Mouse (Mus musculus): ENCODE measurements around the gene Ccdc32. TPM values are rescaled to one million over a fixed set of nuclear protein-coding genes. Genes with fewer than 3 reads are reported as not detected.
A peak's percentile ranks its signal among the peaks of the same experiment; 100 is the strongest.

The Ccdc32 gene
- total RNA-seq (2021) = 10 to 100 TPM; 53.2 to 53.6 TPM
- long read RNA-seq, experiment 1, transcript Ccdc32-201 (4 exons, 1,870 nt) = major isoform, 35 of 67 reads
- long read RNA-seq, experiment 1, partial matches to known transcripts = 0 of 67 reads
- long read RNA-seq, experiment 1, other reads (novel, unspliced or antisense) = 31 of 67 reads
- long read RNA-seq, experiment 2, transcript Ccdc32-201 (4 exons, 1,870 nt) = major isoform, 48 of 99 reads
- long read RNA-seq, experiment 2, partial matches to known transcripts = 0 of 99 reads
- long read RNA-seq, experiment 2, other reads (novel, unspliced or antisense) = 49 of 99 reads

DNA sequence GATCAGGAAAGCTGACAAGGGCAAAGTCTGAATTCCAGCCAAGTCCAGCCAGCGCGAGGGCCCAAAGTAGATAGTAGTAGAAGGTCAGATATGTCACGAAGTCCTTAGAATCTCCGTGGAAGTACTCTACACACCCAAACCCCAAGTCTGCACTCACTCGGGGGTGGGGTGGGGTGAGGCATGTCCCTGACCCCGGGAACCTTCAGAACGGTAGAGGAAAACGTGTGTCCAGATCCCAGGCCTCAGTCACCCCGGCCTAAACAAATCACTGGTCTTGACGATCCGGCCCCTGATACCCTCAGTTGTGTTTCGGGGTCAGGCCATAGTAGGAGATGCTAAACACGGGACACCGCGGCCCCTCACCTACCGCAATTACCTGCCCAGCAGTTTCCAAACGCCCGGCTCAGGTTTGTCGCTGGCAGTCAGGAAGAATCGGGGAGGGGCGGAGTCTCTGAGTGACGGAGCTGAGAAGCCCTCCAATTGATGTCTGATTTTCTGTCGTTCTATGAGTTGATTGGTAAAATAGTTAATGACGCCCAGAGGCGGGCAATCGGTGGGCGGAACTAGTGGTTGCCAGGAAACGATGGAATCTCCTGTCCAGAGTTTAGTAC, at the start of gene Ccdc32:
Gene Ccdc32, minus strand, starts transcription at position 453 of the 611 bp plus-strand sequence.
- TF ChIP-seq CTCF (conservative IDR thresholded peaks at IDR 0.05) = no peak
- DNase-seq (ENCODE audit: low spot score in 2 of 2) = peak; percentile 95 to 97
- Histone ChIP-seq H3K27ac (peak within 1 kb of the TSS; percentile 82), H3K4me3 (peak within 1 kb of the TSS; percentile 75)

DNA sequence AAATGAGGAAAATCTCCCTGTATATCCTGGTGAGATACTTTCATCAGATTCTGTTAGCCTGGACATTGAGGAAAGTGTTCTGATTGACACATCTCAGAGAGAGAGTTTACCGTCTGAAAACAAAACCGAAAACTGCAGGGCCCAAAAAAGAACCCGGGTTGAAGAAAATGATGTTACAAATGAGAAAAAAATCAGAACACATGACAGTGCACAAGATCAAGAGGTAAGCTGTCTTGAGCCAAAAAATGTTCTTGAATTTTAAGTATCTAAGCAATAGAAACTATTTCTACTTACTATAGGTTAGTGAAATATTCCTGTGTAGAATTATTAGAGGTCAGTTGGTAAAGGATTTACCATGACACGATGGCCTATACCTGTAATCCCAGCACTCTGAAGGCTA, 43.2 kb upstream of the Ccdc32 start:
- no peak overlapping the region for H3K27ac ChIP-seq
- no peak for TF ChIP-seq CTCF (conservative IDR thresholded peaks at IDR 0.05)
- no peak for DNase-seq (ENCODE audit: low spot score in 2 of 2)
- no peak overlapping the region for H3K4me3 ChIP-seq

DNA sequence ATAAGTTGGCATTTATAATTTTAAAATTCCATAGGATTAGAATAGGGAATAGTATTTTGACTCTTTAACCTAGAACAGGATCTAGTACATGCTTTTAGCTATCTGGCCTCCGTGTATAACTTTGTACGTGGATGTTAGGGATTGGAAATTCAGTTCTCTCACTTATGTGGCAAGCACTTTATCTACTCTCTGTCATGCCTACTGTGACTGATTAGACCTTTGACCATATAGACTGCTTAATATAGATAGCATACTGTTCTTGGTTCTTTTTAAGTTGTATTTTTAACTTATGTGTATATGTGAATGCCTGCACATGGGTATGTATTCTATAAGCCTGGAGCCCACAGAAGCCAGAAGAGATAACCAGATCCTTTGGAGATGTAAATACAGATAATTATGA, 30.9 kb upstream of the Ccdc32 start:
- Histone ChIP-seq H3K4me3 (no peak overlapping the region), H3K27ac (no peak overlapping the region)
- no peak for TF ChIP-seq CTCF (conservative IDR thresholded peaks at IDR 0.05)
- no peak for DNase-seq (ENCODE audit: low spot score in 2 of 2)

GRCm38 (mm10) chr2:119050132-119050650, 21.0 kb upstream of the Ccdc32 start:
- no peak for DNase-seq (ENCODE audit: low spot score in 2 of 2)
- no peak overlapping the region for H3K27ac ChIP-seq
- TF ChIP-seq CTCF (conservative IDR thresholded peaks at IDR 0.05) = no peak
- no peak overlapping the region for H3K4me3 ChIP-seq

- no peak for TF ChIP-seq CTCF (conservative IDR thresholded peaks at IDR 0.05)
- DNase-seq (ENCODE audit: low spot score in 2 of 2) = no peak
- H3K4me3 ChIP-seq = peak overlapping the region; percentile 94; the same call in 1 of the 2 replicates
Observed at GRCm38 (mm10) chr2:119047849-119048248, 18.7 kb upstream of the Ccdc32 start.

GRCm38 (mm10) chr2:119046649-119047611, 17.7 kb upstream of the Ccdc32 start, which contains the start of gene Knl1:
TSS of gene Knl1 (plus strand) at chr2:119047119.
- H3K4me3 ChIP-seq = peak within 1 kb of the TSS; percentile 94
- DNase-seq (ENCODE audit: low spot score in 2 of 2) = peak; percentile 93 to 97
- no peak for TF ChIP-seq CTCF (conservative IDR thresholded peaks at IDR 0.05)
- H3K27ac ChIP-seq = peak within 1 kb of the TSS; percentile 88

More at GRCm38 (mm10) chr2:119047849-119048248, 18.7 kb upstream of the Ccdc32 start:
- no peak overlapping the region for H3K27ac ChIP-seq

- H3K4me3 ChIP-seq = no peak overlapping the region
- no peak for DNase-seq (ENCODE audit: low spot score in 2 of 2)
- no peak for TF ChIP-seq CTCF (conservative IDR thresholded peaks at IDR 0.05)
- no peak overlapping the region for H3K27ac ChIP-seq
Observed at GRCm38 (mm10) chr2:119045163-119045562, 16.0 kb upstream of the Ccdc32 start.

DNA sequence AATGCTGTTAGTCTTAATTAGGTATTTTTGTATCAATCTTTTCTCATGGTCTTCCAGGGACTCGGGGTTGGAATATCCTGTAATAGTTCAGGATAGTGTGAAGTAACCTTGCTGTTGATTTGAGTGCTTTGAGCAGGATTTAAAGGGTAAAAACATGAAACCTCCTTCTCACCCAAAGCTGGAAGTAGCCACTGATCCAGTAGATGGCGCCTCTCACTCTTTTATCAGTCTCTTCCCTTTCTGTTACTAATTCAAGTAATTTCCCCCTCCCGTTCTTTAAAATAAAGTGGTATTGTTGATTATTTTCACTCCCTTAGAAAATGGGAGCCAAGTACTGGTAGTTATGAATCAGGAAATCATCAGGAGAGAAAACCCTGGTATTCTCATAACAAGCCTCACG, 11.7 kb upstream of the Ccdc32 start:
- peak; percentile 84 for TF ChIP-seq CTCF (conservative IDR thresholded peaks at IDR 0.05)
- no peak overlapping the region for H3K4me3 ChIP-seq
- DNase-seq (ENCODE audit: low spot score in 2 of 2) = peak in 1 of 2 experiments; percentile 51
- H3K27ac ChIP-seq = no peak overlapping the region

GRCm38 (mm10) chr2:119035397-119035745, 6.2 kb upstream of the Ccdc32 start:
- no peak for DNase-seq (ENCODE audit: low spot score in 2 of 2)
- Histone ChIP-seq H3K4me3 (peak overlapping the region; percentile 76), H3K27ac (peak overlapping the region; percentile 74)
- no peak for TF ChIP-seq CTCF (conservative IDR thresholded peaks at IDR 0.05)

GRCm38 (mm10) chr2:119034656-119035396, 5.6 kb upstream of the Ccdc32 start, which contains the start of gene Rpusd2:
TSS of gene Rpusd2 (plus strand) at chr2:119034790.
- Histone ChIP-seq H3K27ac (peak within 1 kb of the TSS; percentile 74), H3K4me3 (peak within 1 kb of the TSS; percentile 76)
- 0 out of 2 replicates have a peak, but pooled peaks have one; percentile 29 for TF ChIP-seq CTCF (conservative IDR thresholded peaks at IDR 0.05)
- DNase-seq (ENCODE audit: low spot score in 2 of 2) = peak; percentile 92 to 94

GRCm38 (mm10) chr2:119032191-119032590, 3.0 kb upstream of the Ccdc32 start:
- H3K4me3 ChIP-seq = no peak overlapping the region
- DNase-seq (ENCODE audit: low spot score in 2 of 2) = no peak
- no peak overlapping the region for H3K27ac ChIP-seq
- TF ChIP-seq CTCF (conservative IDR thresholded peaks at IDR 0.05) = no peak

DNA sequence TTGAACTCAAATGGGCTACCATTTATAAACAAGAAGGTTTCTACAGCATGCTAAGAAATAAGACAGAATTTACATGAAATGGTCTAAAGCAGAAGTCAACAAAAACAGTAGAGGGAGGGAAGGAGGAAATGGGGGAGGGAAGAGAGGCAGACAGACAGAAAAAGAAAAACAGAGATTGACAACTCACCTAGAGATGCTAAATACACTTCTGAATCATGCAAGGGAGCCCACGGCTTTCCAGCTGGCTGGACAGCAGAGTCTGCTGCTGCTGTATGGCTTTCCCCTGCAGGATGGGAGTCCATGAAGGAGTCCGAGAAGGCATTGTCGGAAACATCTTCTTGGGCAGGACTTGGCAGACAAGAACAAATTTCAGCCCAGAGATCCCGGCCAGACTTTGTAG, 2.2 kb downstream of the Ccdc32 start:
- Histone ChIP-seq H3K27ac (no peak overlapping the region), H3K4me3 (no peak overlapping the region)
- no peak for DNase-seq (ENCODE audit: low spot score in 2 of 2)
- TF ChIP-seq CTCF (conservative IDR thresholded peaks at IDR 0.05) = no peak

All from layer of hippocampus, adult 2 months (tissue).